Mouse (Mus musculus): ENCODE measurements around the gene Six4.
"Not testable (repeated sequence)": the region's sequence is repeated elsewhere in the genome, so short reads cannot be mapped to it uniquely, and the experiment has no call there.

Six4 gene

DNA sequence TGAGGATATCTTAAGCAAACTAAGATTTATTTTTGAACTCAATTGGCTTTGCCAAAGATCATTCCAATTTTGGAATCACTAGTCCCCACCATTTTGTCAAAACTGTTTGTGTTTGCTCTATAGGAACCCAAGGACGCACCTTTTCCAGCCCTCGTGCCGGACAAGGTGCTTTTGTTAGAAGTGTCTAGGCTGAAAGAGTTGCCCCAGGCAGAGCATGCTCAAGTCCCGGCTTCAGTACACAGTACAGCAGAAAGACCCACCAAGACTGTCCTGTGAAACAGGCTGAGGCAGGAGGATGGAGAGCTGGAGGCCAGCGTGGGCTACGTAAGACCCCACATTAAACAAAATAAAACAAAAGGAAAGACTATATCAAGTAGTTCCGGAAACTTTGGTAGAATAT, 26.2 kb downstream of the Six4 start:
- no peak for DNase-seq

DNA sequence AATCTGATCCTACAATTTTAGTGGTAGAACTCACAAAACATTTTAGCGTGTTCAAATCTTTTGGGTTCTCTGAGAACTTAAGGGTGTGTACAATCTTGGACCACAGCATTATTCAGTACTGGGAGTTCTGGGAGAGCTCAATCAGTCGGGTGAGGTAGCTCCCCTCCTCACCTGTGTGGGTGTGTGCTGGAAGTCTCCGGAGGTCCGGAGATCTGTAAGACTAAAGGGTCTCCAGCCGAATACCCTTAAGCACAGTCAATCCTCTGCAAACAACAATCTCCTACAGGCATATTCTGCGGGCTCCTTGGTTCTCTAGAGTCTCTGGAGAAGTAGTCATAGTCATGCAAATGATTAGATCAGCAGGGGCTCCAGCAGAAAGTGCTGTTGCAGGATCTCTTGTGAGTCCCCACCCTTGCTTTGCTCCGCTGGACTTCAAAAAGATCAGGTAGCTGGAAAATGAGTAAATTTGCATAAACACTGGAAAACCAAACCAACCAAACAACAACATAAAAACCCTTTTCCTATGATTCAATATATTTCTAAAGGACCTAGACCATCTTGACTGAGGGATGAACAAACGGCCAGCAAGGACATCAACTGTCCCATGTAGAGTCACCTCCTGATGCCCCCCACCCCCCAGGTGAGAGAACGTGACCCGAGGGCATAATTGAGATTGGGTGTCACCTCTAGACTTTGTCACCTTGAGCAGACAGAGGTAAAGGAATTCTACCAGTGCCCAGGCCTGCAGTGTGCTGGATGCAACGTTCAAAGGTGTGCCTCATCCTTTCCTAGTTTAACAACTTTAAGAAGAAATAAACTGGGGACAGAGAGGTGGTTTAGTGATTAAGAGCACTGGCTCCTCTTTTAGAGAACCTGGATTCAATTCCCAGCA, 27.3 kb downstream of the Six4 start:
- DNase-seq: no peak

DNA sequence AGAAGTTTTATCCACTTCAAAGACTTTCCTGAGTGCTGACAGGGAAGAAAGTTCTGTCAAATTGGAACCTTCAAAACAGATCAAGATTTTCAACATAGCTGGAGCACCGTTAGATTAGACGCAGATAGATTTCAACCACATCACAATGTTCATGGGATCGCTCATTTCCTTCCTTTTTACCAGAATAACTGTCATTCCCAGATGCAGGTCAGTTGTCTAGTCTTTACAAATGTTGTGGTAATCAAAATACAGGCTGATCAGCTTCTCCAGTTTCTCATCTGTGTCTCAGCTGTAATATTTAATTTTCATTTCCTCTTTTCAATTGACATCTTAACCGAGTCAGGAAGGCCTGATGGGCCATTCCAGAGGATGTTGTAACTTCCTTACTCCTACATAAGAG, 29.5 kb downstream of the Six4 start:
- no peak for DNase-seq

DNA sequence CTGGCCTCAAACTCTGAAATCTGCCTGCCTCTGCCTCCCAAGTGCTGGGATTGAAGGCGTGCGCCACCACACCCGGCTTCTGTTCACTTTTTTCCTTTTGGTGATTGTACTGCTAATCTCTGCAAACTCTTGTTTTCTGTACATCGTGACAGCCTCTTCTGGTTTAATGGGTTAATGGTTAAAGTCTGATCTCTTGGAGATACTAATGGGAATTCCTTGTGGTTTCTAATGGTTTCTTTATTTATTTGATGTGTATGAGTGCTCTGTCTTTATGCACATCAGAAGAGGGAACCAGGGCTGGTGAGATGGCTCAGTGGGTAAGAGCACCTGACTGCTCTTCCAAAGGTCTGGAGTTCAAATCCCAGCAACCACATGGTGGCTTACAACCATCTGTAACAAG, 31.4 kb downstream of the Six4 start:
- DNase-seq: not testable (repeated sequence)

DNA sequence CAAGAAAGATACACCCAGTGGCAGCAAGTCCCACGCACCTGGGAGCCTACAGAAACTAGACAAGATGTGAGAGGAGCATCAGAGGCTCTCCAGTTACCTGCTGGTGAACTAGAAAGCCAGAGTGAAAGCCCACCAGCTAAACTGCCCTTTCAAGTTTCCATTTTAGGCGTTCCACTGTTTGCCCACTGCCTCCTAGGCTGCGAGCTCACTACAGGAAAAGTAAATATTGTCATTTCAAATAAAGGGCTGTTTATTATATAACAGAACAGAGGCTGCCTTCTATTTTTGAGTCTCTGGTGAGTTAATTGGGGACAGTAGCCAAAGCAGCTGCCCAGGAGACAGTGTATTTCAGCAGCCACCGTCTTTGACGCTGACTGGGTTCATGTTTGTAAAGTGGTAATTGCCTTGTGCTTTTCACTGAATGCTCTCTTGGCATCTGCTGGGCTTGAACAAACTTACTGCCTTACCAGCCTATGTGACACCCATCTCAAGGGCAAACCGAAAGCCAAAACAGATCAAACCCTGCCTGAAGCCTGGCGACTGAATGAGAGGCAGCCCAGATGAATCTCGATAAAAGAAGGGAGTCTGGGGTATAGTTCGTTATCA, 52.3 kb downstream of the Six4 start:
- no peak for DNase-seq

DNA sequence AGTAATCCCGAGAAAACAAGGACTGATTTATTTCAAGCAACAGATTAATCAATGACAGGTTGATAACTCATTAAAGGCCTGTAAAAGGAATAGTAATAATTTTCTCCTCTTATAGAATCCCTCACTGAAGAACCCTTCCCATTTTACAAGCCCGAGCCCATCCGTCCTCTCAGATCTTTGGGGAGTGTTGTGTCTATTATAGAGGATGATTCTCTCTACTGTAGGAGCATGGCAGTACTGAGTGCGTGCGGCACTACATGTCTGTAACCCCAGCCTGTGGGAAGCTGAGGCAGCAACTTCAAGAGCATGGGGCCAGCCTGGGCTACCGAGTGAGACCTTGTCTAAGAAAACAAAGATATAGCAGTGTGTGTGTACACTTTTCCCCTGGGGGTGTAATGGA, 55.8 kb downstream of the Six4 start:
- DNase-seq: no peak

DNA sequence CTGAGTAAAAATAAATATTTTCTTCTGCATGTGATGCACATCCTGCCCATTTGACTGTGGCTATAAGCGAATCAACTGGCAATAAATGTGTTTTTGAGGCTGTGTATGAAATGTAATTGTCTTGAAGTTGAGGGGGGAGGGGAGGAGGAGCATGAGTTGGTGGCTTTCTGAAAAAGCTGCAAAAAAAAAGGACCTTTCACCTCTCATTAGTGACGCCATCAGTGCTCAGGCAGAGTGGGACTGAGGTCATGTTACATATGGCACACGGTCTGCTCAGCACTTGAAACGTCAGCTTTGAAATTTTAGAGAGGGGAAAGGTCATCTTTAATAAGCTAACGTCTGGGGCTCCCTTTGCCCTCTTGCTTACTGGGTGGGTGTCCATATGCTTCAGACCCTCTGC, 57.8 kb downstream of the Six4 start:
- no peak for DNase-seq

DNA sequence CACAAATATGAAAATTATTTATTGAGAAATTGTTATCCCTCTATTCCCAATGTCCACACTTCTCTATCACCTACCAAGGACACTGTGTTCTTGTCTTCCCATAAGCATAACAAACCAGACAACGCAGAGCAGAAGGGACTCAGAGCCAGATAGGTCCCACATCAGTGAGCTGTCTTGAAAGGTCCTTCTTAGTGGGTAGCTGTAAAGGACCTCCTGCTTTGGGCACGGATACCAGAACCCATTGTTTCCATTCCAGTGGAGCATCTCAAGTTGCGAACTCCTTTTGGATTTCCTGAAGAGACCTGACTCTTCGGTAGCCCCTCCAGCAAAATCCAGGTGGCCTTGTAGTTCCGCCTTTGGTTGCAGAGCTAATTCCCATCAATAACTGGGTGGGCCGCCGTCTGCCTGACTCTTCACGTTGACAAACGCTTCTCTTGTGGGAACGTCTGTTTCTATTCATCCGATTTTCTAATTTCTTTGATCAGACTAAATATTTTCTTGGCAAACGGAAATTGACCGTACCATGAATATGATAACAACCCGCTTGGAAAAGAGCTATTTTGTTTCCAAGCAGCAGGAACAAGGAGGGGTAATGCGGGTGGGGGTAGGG, 58.6 kb downstream of the Six4 start:
- DNase-seq: no peak

DNA sequence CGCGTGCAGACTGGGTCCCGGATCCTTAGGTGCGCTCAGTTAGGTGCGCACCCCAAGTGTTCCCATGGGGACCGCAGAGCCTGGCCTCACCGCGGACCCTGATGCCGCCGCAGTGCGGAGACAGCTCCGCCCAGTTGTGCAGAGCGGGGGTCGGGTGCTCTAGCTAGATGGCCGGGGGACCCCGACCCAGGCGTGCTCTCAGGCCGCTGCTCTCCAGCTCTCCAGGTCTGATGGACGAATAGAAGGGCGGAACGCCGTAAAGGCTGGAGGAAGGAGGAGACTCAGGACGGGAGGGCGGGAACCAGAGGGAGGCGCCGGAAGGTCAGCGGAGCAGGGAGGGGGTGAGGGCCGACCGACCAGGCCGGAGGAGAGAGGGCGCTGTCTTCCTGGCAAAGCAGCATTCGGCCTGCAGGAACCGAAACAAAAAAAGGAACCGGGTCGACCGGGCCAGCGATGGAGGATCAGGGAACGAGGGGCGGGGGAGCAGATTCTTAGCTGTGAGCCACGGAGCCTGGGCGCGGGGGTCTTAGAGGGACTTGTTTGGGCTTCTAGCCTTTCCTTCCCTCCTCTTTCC, 59.5 kb downstream of the Six4 start, which contains the start of gene Six1:
TSS of gene Six1 (minus strand) at position 220 of the 574 bp plus-strand sequence.
- DNase-seq: peak; percentile 80

DNA sequence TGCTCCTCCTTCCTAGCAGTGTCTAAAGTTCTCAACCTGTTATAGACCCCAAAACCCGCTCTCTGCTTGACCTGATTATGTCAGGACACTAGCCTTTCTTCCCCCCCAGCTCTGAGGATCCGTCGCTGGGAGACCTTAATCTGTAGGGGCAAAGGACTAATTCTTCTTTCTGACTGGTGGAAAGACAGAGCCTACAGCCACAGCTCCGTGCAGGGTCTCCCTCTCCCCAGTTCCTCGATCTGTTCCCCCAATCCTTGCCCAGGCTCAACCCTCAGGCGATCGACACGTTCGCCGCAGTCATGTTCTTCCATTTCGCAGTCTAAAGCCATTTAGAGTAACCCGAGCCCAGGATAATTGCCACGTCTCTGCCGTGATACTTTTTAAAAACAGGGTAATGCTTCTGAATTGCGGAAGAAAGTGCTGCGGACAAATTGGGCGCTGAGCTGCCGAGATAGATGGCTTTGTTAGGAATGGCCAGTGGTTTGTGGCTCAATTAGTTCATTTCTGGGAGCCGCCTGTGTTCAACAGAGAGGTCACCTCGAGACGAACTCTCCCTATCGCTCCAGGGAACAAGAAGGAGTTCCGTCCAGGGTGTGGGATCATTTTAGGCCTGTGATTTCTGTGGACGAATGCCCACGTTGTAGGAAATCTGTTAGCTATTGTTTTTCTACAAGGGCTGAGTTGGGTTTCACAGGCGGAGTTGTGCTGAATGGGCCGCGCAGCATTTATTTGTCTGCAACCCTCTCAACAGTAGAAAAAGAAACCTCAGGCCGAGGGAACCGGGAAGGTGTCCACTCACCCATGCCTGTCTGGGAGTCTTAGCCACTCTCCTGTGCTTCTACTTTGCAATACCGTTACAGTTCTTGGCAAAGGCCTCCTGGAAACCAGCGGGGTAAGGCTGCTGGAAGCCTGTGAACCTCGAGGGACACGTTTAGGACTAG, 60.3 kb downstream of the Six4 start:
- no peak for DNase-seq

DNA sequence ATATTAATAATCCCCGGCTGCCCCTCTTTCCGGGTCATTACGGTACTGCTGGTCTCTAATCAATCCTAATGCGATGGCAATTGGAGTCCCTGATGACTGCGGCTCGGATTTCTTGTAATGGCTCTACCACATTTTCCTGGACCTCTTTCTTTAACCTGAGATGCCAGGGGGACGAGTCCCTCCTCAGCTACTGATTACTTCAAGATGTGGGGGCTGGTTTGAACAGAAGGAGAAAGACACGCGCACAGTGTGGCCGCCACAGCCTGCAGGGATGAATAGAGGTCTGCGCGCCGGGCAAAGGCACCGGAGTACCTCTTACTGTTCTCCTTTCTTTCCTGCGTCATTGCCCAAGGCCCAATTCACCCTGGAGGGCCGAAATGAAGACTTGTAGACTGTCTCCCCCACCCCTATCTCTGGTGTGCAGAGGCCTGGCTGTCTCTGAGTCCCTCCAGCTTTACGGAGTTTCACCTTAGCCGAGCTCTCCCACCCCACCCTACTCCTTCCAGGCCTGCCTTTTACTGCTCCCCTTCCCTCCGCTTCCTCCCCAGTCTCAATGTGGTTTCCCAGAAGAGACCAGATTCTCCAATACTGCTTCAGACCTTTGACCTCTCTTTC, 61.1 kb downstream of the Six4 start:
- no peak for DNase-seq

DNA sequence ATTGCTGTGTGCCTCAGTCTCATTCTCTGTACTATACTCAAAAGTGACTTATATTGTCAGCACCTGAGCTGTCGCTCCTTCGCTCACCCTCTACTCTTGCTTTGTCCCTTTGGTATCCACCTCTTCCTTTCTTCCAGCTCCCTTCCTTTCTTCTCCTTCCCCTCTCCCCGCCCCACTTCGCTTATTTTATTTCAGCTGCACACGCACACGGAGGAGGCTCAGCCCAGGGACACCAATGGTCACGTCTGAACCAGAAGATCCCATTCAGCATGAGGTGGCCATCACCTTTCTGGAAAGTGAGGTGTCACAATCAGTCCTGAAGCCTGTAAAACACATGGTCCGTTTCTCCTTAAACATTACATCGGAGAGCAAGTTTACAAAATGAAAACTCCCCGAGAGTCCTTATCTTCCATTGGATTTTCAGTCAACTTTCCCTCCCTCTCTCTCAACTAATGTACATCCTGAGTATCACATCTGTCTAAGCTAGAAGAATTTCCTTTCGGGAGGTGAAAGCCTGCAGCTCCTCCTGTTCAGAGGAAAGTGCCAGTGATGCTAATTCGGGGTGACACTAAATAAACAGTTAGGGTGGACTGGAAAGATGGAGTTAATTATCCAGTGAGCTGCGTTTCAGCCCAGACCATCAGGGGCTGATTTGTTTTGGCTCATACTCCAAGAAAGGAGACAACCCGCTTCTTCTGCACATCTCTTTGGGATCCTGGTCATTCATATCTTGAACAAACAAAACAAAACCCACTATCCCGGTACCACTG, 62.3 kb downstream of the Six4 start:
- no peak for DNase-seq

DNA sequence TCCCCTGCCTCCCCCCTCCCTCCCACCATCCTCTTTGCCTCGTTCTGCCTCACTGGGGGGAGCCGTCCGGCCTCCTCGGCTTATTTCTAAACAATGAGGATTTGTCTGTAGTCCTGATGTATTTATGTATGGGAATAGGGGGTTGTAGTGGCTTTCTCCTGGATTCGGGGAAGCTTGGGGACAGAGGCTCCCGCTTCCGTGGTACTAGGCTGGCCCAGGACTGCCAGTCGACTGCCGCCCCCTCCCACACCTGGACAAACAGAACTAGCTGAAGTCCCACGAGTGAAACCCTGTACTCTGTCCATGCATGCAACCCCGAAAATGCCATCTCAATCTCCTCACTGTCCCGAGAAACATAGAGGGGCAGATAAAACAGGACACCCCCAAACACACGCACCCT, 63.0 kb downstream of the Six4 start:
- no peak for DNase-seq
